Mouse (Mus musculus) forebrain, embryonic 14.5 days (tissue): ENCODE measurements around the gene Tpi1. TPM values are rescaled to one million over a fixed set of nuclear protein-coding genes. Genes with fewer than 3 reads are reported as not detected.

ENCODE experiments used
- ATAC-seq: fragments of 200-750 bp; cut with Nextera tagmentation; 2 replicates; pipeline ENCODE4 v1.8.0; 2017; ENCODE audit warnings: mild to moderate bottlenecking, moderate library complexity
- DNase-seq: peaks from one replicate; pipeline ENCODE4 v3.0.0-alpha.2; 2015; ENCODE audit warnings: low spot score
- H3K27ac ChIP-seq: fragments of 300-500 bp; sonication (generic); 2 replicates; pipeline ENCODE4 v1.5.1; 2014; ENCODE audit warnings: low read depth, mild to moderate bottlenecking, control low read depth, low read length, moderate library complexity
- H3K27me3 ChIP-seq: fragments of 300-500 bp; sonication (generic); replicated peaks from 2 replicates; pipeline ENCODE4 v1.6.1; 2014; ENCODE audit warnings: low read length, control low read depth, mixed read lengths; ENCODE audit not compliant: control insufficient read depth, insufficient read depth
- H3K36me3 ChIP-seq: fragments of 300-500 bp; sonication (generic); 2 replicates; pipeline ENCODE4 v1.6.1; 2014; ENCODE audit warnings: low read length, control low read depth; ENCODE audit not compliant: control insufficient read depth, insufficient read depth
- H3K4me1 ChIP-seq: fragments of 300-500 bp; sonication (generic); 2 replicates; pipeline ENCODE4 v1.6.1; 2014; ENCODE audit warnings: antibody characterized with exemption, low read length, control low read depth; ENCODE audit not compliant: control insufficient read depth, insufficient read depth
- H3K4me2 ChIP-seq: fragments of 300-500 bp; sonication (generic); 2 replicates; pipeline ENCODE4 v1.6.1; 2014; ENCODE audit warnings: mild to moderate bottlenecking, control low read depth, low read length
- H3K4me3 ChIP-seq: fragments of 300-500 bp; sonication (generic); 2 replicates; pipeline ENCODE4 v1.5.1; 2014; ENCODE audit warnings: low read depth, low read length, control low read depth
- H3K9ac ChIP-seq: fragments of 300-500 bp; sonication (generic); 2 replicates; pipeline ENCODE4 v1.6.1; 2014; ENCODE audit warnings: mild to moderate bottlenecking, low read length, control low read depth, moderate library complexity
- H3K9me3 ChIP-seq: fragments of 300-500 bp; sonication (generic); replicated peaks from 2 replicates; pipeline ENCODE4 v1.6.1; 2016; ENCODE audit warnings: low read length, control low read depth, mixed read lengths; ENCODE audit not compliant: control insufficient read depth
- WGBS: fragments of 180-500 bp; shearing (Covaris S2); extraction: QIAGEN DNeasy Blood & Tissue Kit; methylation state at CpG from one replicate; pipeline ENCODE4 v1.1.7; 2014; 5-methylcytosine and 5-hydroxymethylcytosine counted together
- polyA plus RNA-seq: library from polyadenylated mRNA; unstranded; fragments of >200 nt; fragmentation: Nextera tagmentation; extraction: Ambion mirVana; gene quantifications from 2 replicates; pipeline ENCODE4 v1.2.1, GENCODE M21; 2014

Gene Tpi1
- polyA plus RNA-seq, 1 experiment from 2014 or later, result 461 TPM

DNA sequence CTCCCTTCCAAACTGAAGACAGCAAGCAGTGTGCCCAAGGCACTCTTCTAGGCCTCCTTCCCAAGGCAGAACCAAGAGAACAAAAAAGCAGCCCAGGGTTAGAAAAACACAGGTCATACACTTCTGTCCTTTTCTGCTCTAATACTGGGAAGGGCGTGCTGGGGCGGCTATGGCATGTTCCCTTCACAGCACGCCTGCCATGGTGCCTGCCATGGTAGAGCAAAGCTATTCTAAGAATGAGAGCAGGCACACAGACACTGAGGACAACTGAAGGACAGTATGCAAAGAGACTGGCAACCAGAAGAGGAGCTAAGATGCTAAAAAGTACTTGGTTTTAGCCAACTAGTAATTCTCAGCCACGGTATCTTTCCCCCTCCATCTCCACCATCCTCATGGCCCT lies 8.0 kb upstream of the Tpi1 start:
- DNase-seq (no peak), ATAC-seq (no peak)
- H3K9ac ChIP-seq, result no peak overlapping the region
- WGBS, result 96% methylated on average over 4 of the region's 4 CpGs
- H3K4me2 ChIP-seq, result no peak overlapping the region
- H3K4me3 ChIP-seq, result no peak overlapping the region
- no peaks in the 10 kb centered on the region for H3K9me3 ChIP-seq
- no peaks in the 10 kb centered on the region for H3K27me3 ChIP-seq
- H3K36me3 ChIP-seq, result peaks cover 98% of the 10 kb centered on the region
- H3K4me1 ChIP-seq, result no peaks in the 10 kb centered on the region
- H3K27ac ChIP-seq, result no peak overlapping the region

DNA sequence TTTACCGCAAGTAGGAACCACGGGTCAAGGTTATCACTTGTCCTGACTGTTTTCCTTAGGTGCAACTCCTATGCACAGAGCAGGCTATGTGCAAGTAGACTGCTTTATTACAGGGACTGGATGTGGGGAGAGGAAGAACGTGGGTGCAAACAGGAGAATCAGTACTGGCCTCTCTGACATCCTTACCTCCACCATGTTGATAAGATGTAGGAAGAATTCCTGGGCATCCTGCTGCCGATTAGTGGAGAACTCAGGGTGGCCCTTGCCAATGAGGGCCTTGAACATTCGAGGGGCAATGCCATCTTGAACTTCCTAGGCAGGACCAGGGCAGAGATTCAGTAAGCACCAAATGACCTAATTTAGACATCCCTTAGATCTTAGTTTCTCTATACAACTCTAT lies 6.8 kb upstream of the Tpi1 start:
- no peak for DNase-seq
- Histone ChIP-seq H3K36me3 (peaks cover 100% of the 10 kb centered on the region), H3K9me3 (no peaks in the 10 kb centered on the region), H3K9ac (no peak overlapping the region), H3K27me3 (no peaks in the 10 kb centered on the region), H3K4me3 (no peak overlapping the region), H3K4me1 (no peaks in the 10 kb centered on the region), H3K4me2 (no peak overlapping the region), H3K27ac (no peak overlapping the region)
- no peak for ATAC-seq
- WGBS, result 94% methylated on average over 5 of the region's 5 CpGs

DNA sequence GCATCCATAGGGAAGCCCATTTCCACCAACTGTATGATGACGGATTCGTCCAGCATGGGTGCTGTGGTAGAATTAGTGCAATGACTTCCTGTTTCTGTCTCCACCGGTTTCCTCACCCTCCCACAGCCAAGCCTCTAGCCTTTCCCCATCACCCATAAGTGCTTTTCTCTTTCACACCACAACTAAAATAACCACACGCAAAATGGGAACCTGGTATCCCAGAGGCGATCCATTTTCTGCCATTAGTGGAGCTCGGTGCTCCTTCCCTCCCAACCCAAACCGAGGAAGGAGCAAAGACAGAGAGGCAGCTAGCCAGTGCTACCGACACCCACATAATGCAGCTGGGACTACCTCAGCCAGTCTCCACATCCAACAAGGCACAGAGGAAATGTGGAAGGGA lies 3.9 kb upstream of the Tpi1 start:
- no peak for DNase-seq
- WGBS, result 93% methylated on average over 8 of the region's 8 CpGs
- no peaks in the 10 kb centered on the region for H3K9me3 ChIP-seq
- H3K36me3 ChIP-seq, result peaks cover 80% of the 10 kb centered on the region
- H3K27me3 ChIP-seq, result no peaks in the 10 kb centered on the region
- H3K9ac ChIP-seq, result no peak overlapping the region
- H3K4me3 ChIP-seq, result no peak overlapping the region
- no peak overlapping the region for H3K27ac ChIP-seq
- ATAC-seq, result no peak
- no peak overlapping the region for H3K4me2 ChIP-seq
- peaks cover 6% of the 10 kb centered on the region for H3K4me1 ChIP-seq

DNA sequence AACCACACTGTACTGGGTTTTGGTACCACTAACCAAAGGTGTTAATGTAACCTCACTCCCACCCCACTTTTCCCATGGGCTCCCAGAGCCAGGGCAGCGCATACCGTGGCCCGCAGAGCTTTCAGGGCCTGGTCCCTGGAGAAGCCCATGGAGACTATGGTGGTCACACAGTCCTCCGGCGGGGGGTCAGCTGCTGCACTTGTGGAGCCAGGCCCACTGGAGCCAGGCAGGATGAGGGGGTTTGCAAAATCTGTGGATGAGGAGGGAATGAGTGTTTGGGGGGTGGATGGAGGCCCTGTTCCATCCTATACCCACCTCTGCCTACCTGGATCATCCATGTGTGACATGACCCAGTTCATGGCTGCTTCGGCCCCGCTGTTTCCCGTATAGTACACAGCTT lies 3.5 kb upstream of the Tpi1 start:
- ATAC-seq, result no peak
- Histone ChIP-seq H3K4me3 (no peak overlapping the region), H3K4me1 (peaks cover 10% of the 10 kb centered on the region), H3K27ac (no peak overlapping the region), H3K36me3 (peaks cover 76% of the 10 kb centered on the region), H3K9ac (no peak overlapping the region), H3K9me3 (no peaks in the 10 kb centered on the region), H3K27me3 (no peaks in the 10 kb centered on the region), H3K4me2 (no peak overlapping the region)
- no peak for DNase-seq
- WGBS, result 97% methylated on average over 8 of the region's 8 CpGs

DNA sequence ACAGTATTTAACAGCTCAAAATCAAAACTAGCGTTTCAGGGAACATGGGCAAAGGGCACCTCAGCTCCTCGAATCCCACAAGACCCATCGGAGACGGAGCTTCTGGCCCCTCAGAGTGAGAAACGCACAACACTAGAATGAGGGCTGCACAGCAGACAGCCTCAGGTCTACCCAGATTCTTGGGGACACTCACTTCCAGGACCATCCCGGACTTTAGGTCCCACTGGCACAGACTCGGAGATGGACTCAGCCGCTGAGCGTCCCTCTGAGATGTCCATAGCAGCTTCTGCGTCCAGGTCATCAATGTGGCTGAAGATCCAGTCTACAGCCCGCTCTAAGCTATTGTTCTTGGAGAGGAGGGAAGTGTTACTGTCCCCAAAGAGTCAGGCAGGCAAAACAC lies 3.0 kb upstream of the Tpi1 start:
- peaks cover 76% of the 10 kb centered on the region for H3K36me3 ChIP-seq
- no peak overlapping the region for H3K27ac ChIP-seq
- no peaks in the 10 kb centered on the region for H3K27me3 ChIP-seq
- H3K4me1 ChIP-seq, result peaks cover 12% of the 10 kb centered on the region
- DNase-seq, result no peak
- ATAC-seq, result no peak
- 96% methylated on average over 11 of the region's 11 CpGs for WGBS
- H3K4me3 ChIP-seq, result no peak overlapping the region
- H3K4me2 ChIP-seq, result no peak overlapping the region
- H3K9me3 ChIP-seq, result no peaks in the 10 kb centered on the region
- H3K9ac ChIP-seq, result no peak overlapping the region

DNA sequence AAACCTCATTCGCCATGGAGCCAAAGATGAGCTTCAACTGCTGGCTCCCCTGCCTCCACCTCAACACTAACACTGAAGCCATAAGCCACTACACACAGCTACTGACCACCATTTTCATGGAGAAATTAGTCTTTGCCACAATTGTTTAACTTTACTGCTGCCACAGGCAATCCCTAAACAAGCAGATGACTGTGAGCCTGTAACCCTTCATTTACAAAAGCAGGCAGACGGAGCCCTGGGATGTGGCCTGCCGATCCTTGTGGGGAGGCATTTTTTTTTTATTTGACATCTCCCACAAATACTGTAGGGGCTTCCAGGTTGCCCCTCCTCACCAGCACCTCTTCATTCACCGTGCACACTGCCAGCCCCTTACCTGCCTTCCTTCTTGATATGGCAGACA lies 2.5 kb upstream of the Tpi1 start:
- peaks cover 76% of the 10 kb centered on the region for H3K36me3 ChIP-seq
- H3K4me1 ChIP-seq, result peaks cover 12% of the 10 kb centered on the region
- H3K4me3 ChIP-seq, result no peak overlapping the region
- 93% methylated on average over 4 of the region's 4 CpGs for WGBS
- H3K27me3 ChIP-seq, result no peaks in the 10 kb centered on the region
- no peaks in the 10 kb centered on the region for H3K9me3 ChIP-seq
- H3K27ac ChIP-seq, result no peak overlapping the region
- no peak overlapping the region for H3K4me2 ChIP-seq
- no peak for ATAC-seq
- DNase-seq, result no peak
- no peak overlapping the region for H3K9ac ChIP-seq

DNA sequence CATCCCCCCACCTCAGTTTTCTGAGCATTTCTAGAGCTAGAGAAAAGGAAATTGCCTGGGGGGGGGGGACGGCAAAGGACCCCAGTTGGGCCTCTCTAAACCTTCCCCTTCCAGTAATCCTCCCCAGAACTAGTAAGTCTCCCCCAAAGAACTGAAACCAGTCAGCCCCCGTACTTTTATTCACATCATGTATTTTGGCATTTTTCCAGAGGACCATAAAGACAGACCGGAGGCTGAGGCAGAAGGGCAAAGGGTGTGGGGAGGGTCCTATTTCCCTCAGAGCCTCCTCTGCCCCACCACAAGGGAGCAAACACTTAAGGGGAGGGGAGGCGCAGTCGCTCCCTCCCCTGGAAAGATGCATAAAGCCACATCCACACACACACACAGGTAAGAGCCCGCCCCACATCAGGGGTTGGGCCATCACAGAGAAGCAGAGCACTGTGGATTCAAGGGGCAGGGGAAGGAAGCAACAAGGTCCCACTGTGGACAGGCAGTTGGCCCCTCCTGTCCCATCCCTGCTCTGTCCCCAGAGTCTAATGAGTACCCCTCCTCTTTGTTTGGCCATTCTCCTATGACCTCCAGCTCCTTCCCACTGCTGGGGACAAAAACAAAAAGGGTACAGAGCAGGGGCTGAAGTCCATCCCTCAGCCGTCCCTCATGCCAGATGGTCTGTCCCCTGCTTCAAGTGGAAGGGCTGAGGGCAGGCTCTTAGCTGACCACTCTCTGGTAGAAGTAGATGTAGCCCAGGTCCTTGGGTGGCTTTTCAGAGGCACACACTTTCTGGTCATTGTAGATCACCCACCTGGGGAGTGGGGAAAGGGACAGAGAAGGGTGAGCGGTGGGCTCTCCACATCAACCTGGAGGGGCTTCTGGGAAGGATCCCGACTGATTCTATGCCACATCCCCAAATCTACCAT lies 1.0 kb upstream of the Tpi1 start:
- ATAC-seq, result no peak
- Histone ChIP-seq H3K9ac (no peak overlapping the region), H3K4me3 (no peak overlapping the region), H3K36me3 (peaks cover 70% of the 10 kb centered on the region), H3K4me2 (no peak overlapping the region), H3K27ac (no peak overlapping the region), H3K27me3 (no peaks in the 10 kb centered on the region), H3K9me3 (no peaks in the 10 kb centered on the region), H3K4me1 (peaks cover 12% of the 10 kb centered on the region)
- peak; percentile 35 for DNase-seq
- 59% methylated on average over 9 of the region's 9 CpGs for WGBS

DNA sequence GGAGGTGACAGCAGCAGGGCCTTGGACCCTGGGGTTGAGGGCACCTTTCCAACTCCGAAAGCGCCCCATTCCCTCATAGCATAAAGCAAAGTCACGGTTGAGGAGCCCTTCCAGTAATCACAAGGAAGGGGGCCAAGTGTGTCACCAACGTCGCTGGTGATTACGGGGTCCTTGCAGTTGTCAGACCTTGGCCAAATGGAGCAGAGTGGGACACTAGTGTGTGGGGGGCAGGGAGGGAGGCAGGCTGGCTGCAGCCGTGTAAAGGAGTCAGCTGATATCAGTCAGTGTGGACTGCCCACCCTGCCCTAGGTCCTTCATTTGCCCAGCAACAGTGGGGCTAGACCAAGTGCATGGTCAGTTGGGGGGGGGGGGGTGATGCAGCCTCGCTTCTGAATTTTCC lies 352 bp upstream of the Tpi1 start:
- Histone ChIP-seq H3K27ac (0 out of 2 replicates have a peak overlapping the region, but pooled peaks have one; percentile 14), H3K27me3 (no peaks in the 10 kb centered on the region), H3K4me1 (peaks cover 15% of the 10 kb centered on the region), H3K4me2 (peak overlapping the region; percentile 80), H3K4me3 (peak overlapping the region; percentile 60), H3K9ac (peak overlapping the region; percentile 88; the same call in 1 of the 2 replicates), H3K36me3 (peaks cover 65% of the 10 kb centered on the region), H3K9me3 (no peaks in the 10 kb centered on the region)
- ATAC-seq (peak; percentile 30), DNase-seq (no peak)
- 42% methylated on average over 8 of the region's 8 CpGs for WGBS

DNA sequence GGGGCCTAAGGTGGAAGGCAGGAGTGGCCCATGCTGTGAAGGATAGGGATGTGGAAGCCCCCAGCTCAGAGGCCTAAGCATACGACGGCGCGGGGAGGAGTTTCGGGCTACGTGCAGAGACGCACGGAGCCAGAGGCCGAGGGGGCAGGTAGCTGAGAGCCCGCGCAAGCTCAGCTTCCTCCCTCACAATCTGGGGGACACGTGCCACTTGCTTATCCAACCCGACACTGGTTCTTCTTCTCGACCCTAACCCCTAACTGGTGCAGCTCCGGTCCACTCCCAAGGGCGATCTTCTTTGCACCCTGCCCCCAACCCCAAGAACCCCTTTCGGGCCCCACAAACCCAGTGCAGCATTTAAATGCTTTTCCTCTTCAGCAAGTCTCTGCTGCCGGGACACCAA lies 600 bp downstream of the Tpi1 start:
- WGBS, result 0% methylated on average over 18 of the region's 18 CpGs
- Histone ChIP-seq H3K36me3 (peaks cover 56% of the 10 kb centered on the region), H3K4me2 (peak overlapping the region; percentile 80), H3K27me3 (no peaks in the 10 kb centered on the region), H3K27ac (peak overlapping the region; percentile 85), H3K9me3 (no peaks in the 10 kb centered on the region), H3K4me1 (peaks cover 20% of the 10 kb centered on the region), H3K9ac (peak overlapping the region; percentile 88), H3K4me3 (peak overlapping the region; percentile 60)
- peak; percentile 79 for DNase-seq
- ATAC-seq, result peak; percentile 63
